Mouse (Mus musculus): ENCODE results near the gene Ppm1a. TPM values are rescaled to one million over a fixed set of nuclear protein-coding genes. Genes with fewer than 3 reads are reported as not detected.
A peak's percentile ranks its signal among the peaks of the same experiment; 100 is the strongest.

Ppm1a gene
- polyA plus RNA-seq, 1 experiment = 80.6 TPM

GRCm38 (mm10) chr12:72761649-72762261 is 4.5 kb downstream of the Ppm1a start:
- H3K79me2 ChIP-seq (ENCODE audit: control insufficient read depth, insufficient read depth) = peaks cover 53% of the 10 kb centered on the region
- peak overlapping the region; percentile 59 for H3K4me3 ChIP-seq (ENCODE audit: insufficient read depth, poor library complexity, severe bottlenecking)
- TF ChIP-seq USF1 (IDR thresholded peaks at IDR 0.05; ENCODE audit: low read depth) (no peak), MAX (IDR thresholded peaks at IDR 0.05) (no peak), FOSL1 (IDR thresholded peaks at IDR 0.05; ENCODE audit: insufficient read depth, low read length, poor library complexity, severe bottlenecking) (no peak), CTCF (IDR thresholded peaks at IDR 0.05; ENCODE audit: control insufficient read depth, insufficient read depth, insufficient read length) (no peak), MYOG (IDR thresholded peaks at IDR 0.05; ENCODE audit: control insufficient read depth, extremely low read depth, insufficient read length) (no peak), CEBPB (IDR thresholded peaks at IDR 0.05; ENCODE audit: low read depth) (no peak), MYOD1 (IDR thresholded peaks at IDR 0.05; ENCODE audit: control insufficient read depth, insufficient read length, low read depth) (no peak)
- peaks cover 51% of the 10 kb centered on the region for H3K79me3 ChIP-seq (ENCODE audit: low read depth)
- peaks cover 8% of the 10 kb centered on the region for H3K36me3 ChIP-seq (ENCODE audit: control insufficient read depth, insufficient read depth)
- no peaks in the 10 kb centered on the region for H3K27me3 ChIP-seq (ENCODE audit: control insufficient read depth, insufficient read depth, insufficient read length)
- peak overlapping the region; percentile 73 for H3ac ChIP-seq (ENCODE audit: control insufficient read depth, insufficient read length, low read depth)

GRCm38 (mm10) chr12:72762502-72762901 is 5.2 kb downstream of the Ppm1a start:
- TF ChIP-seq USF1 (IDR thresholded peaks at IDR 0.05; ENCODE audit: low read depth) (no peak), MYOD1 (IDR thresholded peaks at IDR 0.05; ENCODE audit: control insufficient read depth, insufficient read length, low read depth) (no peak)
- H3K36me3 ChIP-seq (ENCODE audit: control insufficient read depth, insufficient read depth) = peaks cover 8% of the 10 kb centered on the region
- H3ac ChIP-seq (ENCODE audit: control insufficient read depth, insufficient read length, low read depth) = peak overlapping the region; percentile 19
- H3K79me3 ChIP-seq (ENCODE audit: low read depth) = peaks cover 58% of the 10 kb centered on the region
- H3K4me3 ChIP-seq (ENCODE audit: insufficient read depth, poor library complexity, severe bottlenecking) = peak overlapping the region; percentile 59
- H3K79me2 ChIP-seq (ENCODE audit: control insufficient read depth, insufficient read depth) = peaks cover 60% of the 10 kb centered on the region
- H3K27me3 ChIP-seq (ENCODE audit: control insufficient read depth, insufficient read depth, insufficient read length) = no peaks in the 10 kb centered on the region

- no peaks in the 10 kb centered on the region for H3K27me3 ChIP-seq (ENCODE audit: control insufficient read depth, insufficient read depth, insufficient read length)
- peaks cover 65% of the 10 kb centered on the region for H3K79me3 ChIP-seq (ENCODE audit: low read depth)
- peaks cover 67% of the 10 kb centered on the region for H3K79me2 ChIP-seq (ENCODE audit: control insufficient read depth, insufficient read depth)
- peaks cover 8% of the 10 kb centered on the region for H3K36me3 ChIP-seq (ENCODE audit: control insufficient read depth, insufficient read depth)
- H3ac ChIP-seq (ENCODE audit: control insufficient read depth, insufficient read length, low read depth) = no peak overlapping the region
- H3K4me3 ChIP-seq (ENCODE audit: insufficient read depth, poor library complexity, severe bottlenecking) = no peak overlapping the region
- no peak for TF ChIP-seq CEBPB (IDR thresholded peaks at IDR 0.05; ENCODE audit: low read depth)
- TF ChIP-seq MAX (IDR thresholded peaks at IDR 0.05) = no peak
- no peak for TF ChIP-seq CTCF (IDR thresholded peaks at IDR 0.05; ENCODE audit: control insufficient read depth, insufficient read depth, insufficient read length)
These were observed 5.9 kb downstream of the Ppm1a start for GRCm38 (mm10) chr12:72763156-72763555.

GRCm38 (mm10) chr12:72767809-72768208 is 10.6 kb downstream of the Ppm1a start:
- no peaks in the 10 kb centered on the region for H3K27me3 ChIP-seq (ENCODE audit: control insufficient read depth, insufficient read depth, insufficient read length)
- H3K79me2 ChIP-seq (ENCODE audit: control insufficient read depth, insufficient read depth) = peaks cover 100% of the 10 kb centered on the region
- peaks cover 11% of the 10 kb centered on the region for H3K36me3 ChIP-seq (ENCODE audit: control insufficient read depth, insufficient read depth)
- no peak overlapping the region for H3K4me3 ChIP-seq (ENCODE audit: insufficient read depth, poor library complexity, severe bottlenecking)
- no peak overlapping the region for H3ac ChIP-seq (ENCODE audit: control insufficient read depth, insufficient read length, low read depth)
- TF ChIP-seq CEBPB (IDR thresholded peaks at IDR 0.05; ENCODE audit: low read depth) (no peak), MAX (IDR thresholded peaks at IDR 0.05) (no peak)
- peaks cover 98% of the 10 kb centered on the region for H3K79me3 ChIP-seq (ENCODE audit: low read depth)

- peaks cover 98% of the 10 kb centered on the region for H3K79me3 ChIP-seq (ENCODE audit: low read depth)
- no peaks in the 10 kb centered on the region for H3K27me3 ChIP-seq (ENCODE audit: control insufficient read depth, insufficient read depth, insufficient read length)
- peaks cover 11% of the 10 kb centered on the region for H3K36me3 ChIP-seq (ENCODE audit: control insufficient read depth, insufficient read depth)
- H3K4me3 ChIP-seq (ENCODE audit: insufficient read depth, poor library complexity, severe bottlenecking) = no peak overlapping the region
- TF ChIP-seq CTCF (IDR thresholded peaks at IDR 0.05; ENCODE audit: control insufficient read depth, insufficient read depth, insufficient read length) = no peak
- no peak for TF ChIP-seq CEBPB (IDR thresholded peaks at IDR 0.05; ENCODE audit: low read depth)
- TF ChIP-seq MYOG (IDR thresholded peaks at IDR 0.05; ENCODE audit: control insufficient read depth, extremely low read depth, insufficient read length) = no peak
- no peak for TF ChIP-seq FOSL1 (IDR thresholded peaks at IDR 0.05; ENCODE audit: insufficient read depth, low read length, poor library complexity, severe bottlenecking)
- TF ChIP-seq MAX (IDR thresholded peaks at IDR 0.05) = no peak
- no peak for TF ChIP-seq MYOD1 (IDR thresholded peaks at IDR 0.05; ENCODE audit: control insufficient read depth, insufficient read length, low read depth)
- TF ChIP-seq USF1 (IDR thresholded peaks at IDR 0.05; ENCODE audit: low read depth) = no peak
- peaks cover 100% of the 10 kb centered on the region for H3K79me2 ChIP-seq (ENCODE audit: control insufficient read depth, insufficient read depth)
- H3ac ChIP-seq (ENCODE audit: control insufficient read depth, insufficient read length, low read depth) = no peak overlapping the region
These were observed 11.0 kb downstream of the Ppm1a start for GRCm38 (mm10) chr12:72768230-72768629.

- Histone ChIP-seq H3K4me3 (ENCODE audit: insufficient read depth, poor library complexity, severe bottlenecking) (no peak overlapping the region), H3ac (ENCODE audit: control insufficient read depth, insufficient read length, low read depth) (no peak overlapping the region), H3K79me3 (ENCODE audit: low read depth) (peaks cover 94% of the 10 kb centered on the region), H3K36me3 (ENCODE audit: control insufficient read depth, insufficient read depth) (peaks cover 11% of the 10 kb centered on the region), H3K79me2 (ENCODE audit: control insufficient read depth, insufficient read depth) (peaks cover 100% of the 10 kb centered on the region), H3K27me3 (ENCODE audit: control insufficient read depth, insufficient read depth, insufficient read length) (no peaks in the 10 kb centered on the region)
- no peak for TF ChIP-seq FOSL1 (IDR thresholded peaks at IDR 0.05; ENCODE audit: insufficient read depth, low read length, poor library complexity, severe bottlenecking)
- TF ChIP-seq MYOG (IDR thresholded peaks at IDR 0.05; ENCODE audit: control insufficient read depth, extremely low read depth, insufficient read length) = no peak
- TF ChIP-seq CTCF (IDR thresholded peaks at IDR 0.05; ENCODE audit: control insufficient read depth, insufficient read depth, insufficient read length) = no peak
- TF ChIP-seq MYOD1 (IDR thresholded peaks at IDR 0.05; ENCODE audit: control insufficient read depth, insufficient read length, low read depth) = no peak
These were observed 12.4 kb downstream of the Ppm1a start for GRCm38 (mm10) chr12:72769546-72770230.
